Mouse (Mus musculus): ENCODE data around the gene Foxd2.

The Foxd2 gene

DNA sequence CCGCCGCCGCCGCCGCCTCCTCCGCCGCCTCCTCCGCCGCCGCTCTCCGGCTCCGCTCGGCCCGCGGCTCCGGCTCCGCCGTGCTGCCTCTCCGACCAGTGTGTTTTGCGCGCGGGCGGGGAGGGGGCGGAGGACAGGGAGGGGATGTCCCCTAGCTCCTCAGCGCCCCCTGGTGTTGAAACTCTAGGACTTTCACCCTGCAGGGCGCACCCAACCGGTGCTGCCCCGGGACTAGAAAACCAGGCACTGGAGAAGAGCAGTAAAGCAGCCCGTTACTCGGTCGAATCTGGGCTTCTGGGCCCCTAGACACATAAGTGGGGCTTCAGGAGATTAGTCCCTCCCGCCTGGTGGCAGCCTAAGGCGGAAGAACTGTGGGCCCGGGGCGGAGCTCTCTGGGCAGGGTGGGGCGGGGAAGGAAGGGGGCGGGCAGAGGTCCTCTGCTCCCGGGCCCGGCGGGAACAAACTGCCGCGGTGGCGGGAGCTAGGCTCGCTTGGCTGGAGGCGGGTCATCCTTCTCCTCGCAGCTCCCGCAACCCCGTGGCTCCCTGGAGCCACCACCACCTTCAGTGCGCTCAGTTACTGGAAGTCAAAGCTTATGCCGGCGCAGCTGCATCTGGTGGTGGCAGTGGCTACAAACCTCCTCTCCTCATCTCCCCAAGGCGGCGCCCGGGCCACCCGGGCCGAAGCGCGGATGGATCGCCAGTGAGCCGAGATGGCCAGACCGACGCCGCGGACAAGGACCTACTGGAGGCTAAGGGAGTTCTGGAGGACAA is at the start of gene Foxd2:
TSS of gene Foxd2 (minus strand) at position 45 of the 773 bp plus-strand sequence.
- peak; percentile 89 to 93 for DNase-seq

DNA sequence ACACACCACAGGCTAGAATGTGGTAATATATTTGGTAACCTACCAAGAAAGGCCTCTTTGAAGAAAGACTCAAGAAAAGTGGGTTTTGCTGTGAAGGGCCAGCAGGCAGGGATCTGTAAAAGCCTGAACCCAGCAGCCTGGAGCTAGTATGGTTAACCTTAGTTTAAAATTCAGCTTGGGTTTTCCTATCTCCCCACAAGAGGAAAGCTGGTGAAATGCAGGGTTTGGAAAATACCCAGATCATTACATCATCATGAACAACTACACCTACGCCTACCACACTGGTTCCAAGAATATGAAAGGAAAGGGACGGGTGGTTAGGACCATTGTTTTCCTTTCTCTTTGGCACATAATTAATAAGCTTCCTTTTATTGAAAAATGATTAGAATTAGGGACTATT is 49.6 kb upstream of the Foxd2 start:
- DNase-seq: no peak

DNA sequence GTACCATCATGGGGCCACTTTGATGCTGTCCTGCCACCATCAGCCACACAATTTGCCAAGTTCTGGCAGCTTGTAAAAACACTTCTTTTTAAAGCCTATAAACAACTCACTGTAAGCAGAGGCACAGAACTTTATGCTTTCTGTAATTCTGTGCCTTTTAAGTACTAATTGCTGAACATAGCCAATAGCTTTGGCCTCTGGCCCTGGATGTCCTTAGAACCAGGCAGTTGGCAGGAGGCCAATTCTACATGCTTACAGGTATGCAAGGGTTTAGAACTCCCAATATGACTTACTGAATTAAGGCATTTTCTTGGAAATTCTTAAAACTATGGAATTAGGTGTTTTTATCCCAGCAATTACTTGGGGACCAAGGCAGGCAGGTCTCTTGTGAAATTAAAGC is 48.7 kb upstream of the Foxd2 start:
- DNase-seq: no peak

DNA sequence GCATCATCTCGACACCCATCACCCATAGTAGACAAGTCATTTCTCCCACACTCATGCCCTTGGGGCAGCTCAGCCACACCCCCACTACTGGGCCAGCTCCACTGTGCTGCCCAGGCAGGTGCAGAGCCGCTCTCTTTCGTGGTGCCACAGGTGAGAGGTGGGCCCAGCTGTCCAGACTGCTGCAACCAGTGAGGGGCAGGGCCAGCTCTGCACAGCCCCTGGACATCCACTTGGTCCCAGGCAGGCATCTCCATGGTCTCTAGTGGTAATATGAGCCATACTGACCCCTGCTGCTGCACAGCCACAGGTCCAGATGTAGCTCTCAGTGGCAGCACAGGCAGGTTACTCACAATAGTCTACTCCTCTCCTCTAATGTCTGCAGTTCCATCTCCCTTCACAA is 44.5 kb upstream of the Foxd2 start:
- DNase-seq: no peak

DNA sequence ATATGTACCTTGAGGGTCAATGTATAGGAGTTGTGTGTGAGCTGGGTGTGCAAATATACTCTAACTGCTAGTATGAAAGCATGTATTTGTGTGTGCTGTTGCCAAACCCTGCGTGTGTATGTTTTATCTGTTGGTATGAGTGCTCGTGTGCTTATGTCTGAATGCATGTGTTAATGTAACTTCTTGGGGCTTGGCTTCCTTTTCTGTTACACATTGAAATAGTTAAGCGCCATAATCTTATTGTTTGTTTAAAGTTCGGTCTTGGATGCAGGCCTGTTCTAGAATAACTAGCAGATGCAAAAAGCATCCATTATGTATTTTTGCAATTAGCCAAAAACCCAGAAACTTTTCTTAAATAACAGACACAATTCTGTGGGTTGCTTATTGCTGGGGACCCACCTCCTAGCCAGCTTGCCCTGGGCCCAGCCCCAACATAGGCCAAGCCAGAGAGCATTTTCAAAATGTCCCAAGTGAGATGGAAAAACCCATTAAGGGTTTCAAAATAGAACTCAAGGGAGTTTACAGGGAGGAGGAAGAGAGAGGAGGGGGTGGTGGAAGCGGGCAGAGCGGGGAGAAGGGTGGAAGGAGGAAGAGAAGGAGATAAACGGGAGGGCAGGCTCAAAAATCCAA is 39.3 kb upstream of the Foxd2 start:
- no peak for DNase-seq

DNA sequence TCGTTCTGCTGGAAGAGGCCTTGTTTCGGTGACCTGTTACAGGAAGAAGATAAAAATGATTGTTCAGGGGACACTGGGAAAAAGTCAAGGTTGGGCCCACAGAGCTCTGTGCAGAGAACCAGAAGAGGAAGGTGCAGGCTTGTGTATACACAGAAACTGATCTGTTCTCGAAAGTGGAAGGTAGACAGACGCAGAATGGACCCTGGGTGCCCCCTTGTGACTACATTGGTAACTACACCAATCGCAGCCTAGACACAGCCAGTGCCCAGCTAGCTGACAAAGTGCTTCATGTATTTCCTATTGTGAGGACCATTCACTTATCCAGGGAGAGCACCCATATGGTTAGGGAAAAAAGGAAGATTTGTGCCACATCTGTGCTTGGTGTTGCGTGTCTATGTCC is 38.7 kb upstream of the Foxd2 start:
- peak; percentile 73 to 83 for DNase-seq

DNA sequence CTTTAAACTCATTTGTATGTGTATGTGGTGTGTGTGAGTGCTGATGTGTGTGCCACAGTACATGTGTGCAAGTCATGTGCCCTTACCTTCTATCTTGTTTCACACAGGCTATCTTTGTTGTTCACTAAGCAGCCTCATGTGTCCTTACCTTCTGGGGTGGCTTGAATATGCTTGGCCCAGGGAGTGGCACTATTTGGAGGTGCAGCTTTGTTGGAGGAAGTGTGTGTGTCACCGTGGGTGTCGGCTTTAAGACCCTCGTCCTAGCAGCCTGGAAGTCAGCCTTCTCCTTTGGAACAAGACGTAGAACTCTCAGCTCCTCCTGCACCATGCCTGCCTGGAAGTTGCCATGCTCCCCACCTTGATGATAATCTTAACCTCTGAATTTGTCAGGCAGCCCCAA is 37.7 kb upstream of the Foxd2 start:
- DNase-seq: no peak

- DNase-seq: no peak
These were observed 36.3 kb upstream of the Foxd2 start for GRCm38 (mm10) chr4:114945021-114945420.

DNA sequence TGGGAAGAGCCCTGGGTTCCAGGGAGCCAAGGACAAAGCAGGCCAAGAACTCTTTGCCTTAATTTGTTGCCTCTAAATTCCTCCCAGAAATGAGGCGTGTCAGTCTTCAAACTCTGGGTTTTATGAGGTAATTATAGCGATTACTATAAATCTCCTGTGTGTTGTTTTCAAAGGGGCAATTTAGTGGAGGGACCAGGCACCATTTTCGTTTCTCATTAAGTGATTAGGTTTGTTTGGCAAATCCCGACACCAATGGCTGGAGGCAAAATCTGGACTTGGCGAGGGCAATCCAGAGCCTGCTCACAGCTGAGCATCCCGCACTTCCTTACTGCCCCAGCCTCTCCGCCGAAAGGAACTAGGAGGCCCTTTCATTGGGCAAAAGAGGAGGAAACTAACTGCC is 33.9 kb upstream of the Foxd2 start:
- DNase-seq: no peak

DNA sequence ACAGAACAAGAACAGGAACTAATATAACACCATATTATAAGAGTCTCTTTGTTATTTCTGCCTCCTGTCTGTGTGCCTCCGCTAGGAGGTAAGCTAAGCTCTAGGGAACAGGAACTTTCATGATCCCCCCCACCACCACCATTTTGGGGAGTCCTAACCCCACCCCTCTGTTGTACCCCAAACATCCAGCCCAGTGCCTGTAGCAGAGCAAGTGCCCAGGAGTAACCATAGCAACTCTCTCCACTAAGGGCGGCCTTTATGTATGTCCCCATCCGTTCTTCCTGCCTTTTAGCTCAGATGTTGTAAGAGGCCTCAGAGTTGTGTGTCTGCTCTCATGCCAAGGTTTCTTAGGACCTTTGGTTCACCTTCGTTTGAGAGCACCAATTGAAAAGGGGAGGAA is 33.4 kb upstream of the Foxd2 start:
- DNase-seq: no peak

GRCm38 (mm10) chr4:114941311-114941710 is 32.6 kb upstream of the Foxd2 start:
- no peak for DNase-seq

DNA sequence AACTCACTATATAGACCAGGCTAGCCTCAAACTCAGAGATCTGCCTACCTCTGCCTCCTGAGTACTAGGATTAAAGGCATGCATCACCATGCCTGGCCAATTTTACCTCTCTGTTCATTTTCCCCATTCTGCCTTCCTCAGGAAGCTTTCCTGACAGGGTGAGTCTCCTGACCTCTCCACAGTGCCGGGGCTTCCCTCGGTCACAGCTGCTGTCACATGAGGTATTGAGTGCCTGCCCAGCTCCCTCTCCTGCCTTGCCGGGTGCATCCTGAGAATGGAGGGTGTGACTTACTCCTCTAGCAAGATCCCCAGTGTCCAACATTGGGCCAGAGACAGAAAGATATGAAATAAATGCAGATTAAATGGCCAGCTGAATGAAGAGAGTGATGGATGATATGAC is 29.6 kb upstream of the Foxd2 start:
- DNase-seq: no peak

- DNase-seq: no peak
These were observed 28.9 kb upstream of the Foxd2 start for GRCm38 (mm10) chr4:114937459-114938047.

DNA sequence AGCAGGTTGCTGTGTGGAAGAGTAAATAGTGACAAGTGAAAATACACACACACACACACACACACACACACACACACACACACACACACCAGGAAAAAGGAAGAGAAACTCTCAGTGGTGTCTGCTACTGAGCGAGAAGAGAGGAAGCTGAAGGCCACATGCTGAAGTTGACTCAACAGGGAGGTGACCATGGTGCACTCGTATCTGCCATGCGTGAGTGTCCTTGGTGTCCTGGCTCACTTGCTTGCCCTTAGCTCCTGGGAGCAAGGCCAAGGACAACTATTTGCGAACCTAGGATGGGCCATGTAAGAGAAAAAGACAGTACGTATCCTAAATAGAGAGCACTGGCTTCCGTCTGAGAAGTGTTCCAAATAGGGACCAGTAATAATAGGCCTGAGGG is 25.5 kb upstream of the Foxd2 start:
- no peak for DNase-seq

- DNase-seq: no peak
These were observed 24.1 kb upstream of the Foxd2 start for GRCm38 (mm10) chr4:114932747-114933146.

DNA sequence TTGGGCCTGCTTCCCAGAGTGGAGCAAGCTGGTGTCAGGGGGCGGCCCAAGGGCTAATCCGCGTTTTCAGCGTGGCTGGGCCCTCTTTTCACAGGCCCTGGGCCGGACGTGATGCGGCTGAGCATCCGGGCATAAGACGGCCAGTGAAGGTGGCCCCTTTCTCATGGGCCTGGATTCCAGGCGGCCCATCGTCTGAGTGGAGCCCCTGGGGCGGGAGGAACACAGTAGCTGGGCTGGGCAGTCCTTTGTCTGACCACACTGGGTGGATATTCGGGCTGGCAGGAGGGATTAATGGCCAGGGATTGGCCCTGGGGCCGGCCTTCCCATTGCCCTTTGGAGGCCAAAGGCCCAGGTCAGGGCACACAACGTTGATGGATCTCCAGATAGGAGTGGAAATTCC is 20.5 kb upstream of the Foxd2 start:
- DNase-seq: no peak

- DNase-seq: no peak
These were observed 17.2 kb upstream of the Foxd2 start, which contains the start of gene Foxe3 for GRCm38 (mm10) chr4:114925917-114926312. Gene Foxe3 (minus strand): TSS chr4:114926013.

- peak; percentile 23 to 51 for DNase-seq
These were observed 16.6 kb upstream of the Foxd2 start for GRCm38 (mm10) chr4:114924971-114925916.

GRCm38 (mm10) chr4:114917091-114917490 is 8.4 kb upstream of the Foxd2 start:
- DNase-seq: peak; percentile 30 to 63

DNA sequence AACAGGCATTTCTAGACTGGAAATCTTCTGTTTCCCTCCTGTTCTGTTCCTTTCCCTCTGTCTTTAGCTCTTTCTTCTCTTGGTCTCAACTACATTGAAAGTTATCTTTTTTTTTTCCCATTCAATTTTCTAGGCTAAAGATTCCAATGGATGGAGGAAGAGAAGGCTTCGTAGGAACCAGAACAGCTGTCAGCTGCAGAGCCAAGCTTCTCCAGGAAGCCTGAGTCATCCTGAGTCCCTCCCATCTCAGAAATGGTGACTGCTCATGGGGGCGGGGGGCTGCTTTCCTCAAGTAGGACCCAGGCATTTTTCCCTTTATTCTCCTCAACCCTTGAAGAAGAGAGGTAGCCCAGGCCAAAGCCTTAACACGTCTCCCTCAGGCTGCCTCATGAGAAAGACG is 7.4 kb upstream of the Foxd2 start:
- no peak for DNase-seq

DNA sequence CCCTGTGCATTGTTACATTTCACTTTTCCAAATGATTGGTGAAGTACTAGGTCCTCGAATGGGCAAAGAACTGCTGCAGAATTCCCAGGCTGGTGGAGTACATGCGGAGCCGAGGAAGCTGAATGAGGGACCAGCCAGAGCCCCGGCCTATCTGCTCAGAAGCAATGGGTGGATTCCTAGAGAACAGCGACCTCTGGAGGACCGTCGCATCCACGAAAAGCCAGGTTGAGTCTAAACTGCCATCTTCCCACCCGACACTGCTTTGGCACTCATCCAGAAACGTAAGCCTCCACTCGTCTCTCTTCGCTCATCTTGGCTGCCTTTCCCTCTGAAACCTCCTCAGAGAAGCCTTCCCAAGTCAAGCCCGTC is 4.9 kb upstream of the Foxd2 start:
- DNase-seq: peak; percentile 59 to 67

- DNase-seq: no peak
These were observed 4.3 kb upstream of the Foxd2 start for GRCm38 (mm10) chr4:114912705-114913593.

Measured in lung, postnatal 4 days (tissue).